Mouse (Mus musculus) subcutaneous adipose tissue, adult 2 months (tissue): Measurements from ENCODE around the gene Mtr. TPM values are rescaled to one million over a fixed set of nuclear protein-coding genes. Genes with fewer than 3 reads are reported as not detected.

ENCODE experiments used
- polyA plus RNA-seq: library from polyadenylated mRNA; depleted of rRNA; stranded (reverse); fragments of >200 nt; gene quantifications from 2 replicates; pipeline ENCODE4 v1.2.3, GENCODE M21; 2012; ENCODE audit warnings: low replicate concordance; rRNA removed

Gene Mtr
- 6.5 and 11.7 TPM in 2 replicates for polyA plus RNA-seq

GRCm38 (mm10) chr13:12257391-12258380 lies at the start of gene Mtr:
Gene Mtr (minus strand): TSS chr13:12258113.

Other genes starting within 250 kb of the Mtr start
- gene Ryr2, start 151.2 kb downstream of the Mtr start, polyA plus RNA-seq = 0.20 and 0.50 TPM in 2 replicates
- 1.8 TPM in 1 of 2 replicates, not detected in the other for gene Actn2, start 82.6 kb upstream of the Mtr start, polyA plus RNA-seq
- gene Heatr1, start 136.9 kb upstream of the Mtr start, polyA plus RNA-seq = 13.8 and 67.4 TPM in 2 replicates
- 45.4 and 47.7 TPM in 2 replicates for gene Lgals8, start 206.8 kb upstream of the Mtr start, polyA plus RNA-seq